Mouse (Mus musculus): ENCODE data around the gene Actr2. TPM values are rescaled to one million over a fixed set of nuclear protein-coding genes. Genes with fewer than 3 reads are reported as not detected.
"Not testable (repeated sequence)": the region's sequence is repeated elsewhere in the genome, so short reads cannot be mapped to it uniquely, and the experiment has no call there.

Gene Actr2
- 10 to 100 TPM; 72.9 to 79.1 TPM for total RNA-seq (2021)

- intact Hi-C loops (cut with DNase I) = no loop called here
- DNase-seq (ENCODE audit: low spot score) = peak; percentile 96
Measured at GRCm38 (mm10) chr11:20112741-20113480, at the start of gene Actr2. Actr2 (minus strand) TSS chr11:20112913.

- intact Hi-C loops (cut with DNase I) = no loop called here
- DNase-seq (ENCODE audit: low spot score) = no peak
Measured at GRCm38 (mm10) chr11:20158879-20159278, 46.2 kb upstream of the Actr2 start.

GRCm38 (mm10) chr11:20153542-20153941 lies 40.8 kb upstream of the Actr2 start:
- DNase-seq (ENCODE audit: low spot score); intact Hi-C loops (cut with DNase I): not testable (repeated sequence)

GRCm38 (mm10) chr11:20152107-20152901 lies 39.6 kb upstream of the Actr2 start:
- intact Hi-C loops (cut with DNase I) = no loop called here

GRCm38 (mm10) chr11:20151290-20151689 lies 38.6 kb upstream of the Actr2 start:
- no peak for DNase-seq (ENCODE audit: low spot score)
- intact Hi-C loops (cut with DNase I) = no loop called here

More at GRCm38 (mm10) chr11:20152107-20152901, 39.6 kb upstream of the Actr2 start:
- no peak for DNase-seq (ENCODE audit: low spot score)

- DNase-seq (ENCODE audit: low spot score) = no peak
- intact Hi-C loops (cut with DNase I) = no loop called here
Measured at GRCm38 (mm10) chr11:20149936-20150335, 37.2 kb upstream of the Actr2 start.

- intact Hi-C loops (cut with DNase I) = no loop called here
Measured at GRCm38 (mm10) chr11:20145383-20145782, 32.7 kb upstream of the Actr2 start.

GRCm38 (mm10) chr11:20144536-20145263 lies 32.0 kb upstream of the Actr2 start:
- intact Hi-C loops (cut with DNase I) = no loop called here
- DNase-seq (ENCODE audit: low spot score) = no peak

More at GRCm38 (mm10) chr11:20145383-20145782, 32.7 kb upstream of the Actr2 start:
- DNase-seq (ENCODE audit: low spot score) = no peak

GRCm38 (mm10) chr11:20143687-20144086 lies 31.0 kb upstream of the Actr2 start:
- DNase-seq (ENCODE audit: low spot score); intact Hi-C loops (cut with DNase I): not testable (repeated sequence)

- intact Hi-C loops (cut with DNase I) = no loop called here
Measured at GRCm38 (mm10) chr11:20142516-20142915, 29.8 kb upstream of the Actr2 start.

GRCm38 (mm10) chr11:20140286-20140685 lies 27.6 kb upstream of the Actr2 start:
- intact Hi-C loops (cut with DNase I) = no loop called here
- no peak for DNase-seq (ENCODE audit: low spot score)

More at GRCm38 (mm10) chr11:20142516-20142915, 29.8 kb upstream of the Actr2 start:
- no peak for DNase-seq (ENCODE audit: low spot score)

- no peak for DNase-seq (ENCODE audit: low spot score)
- intact Hi-C loops (cut with DNase I) = no loop called here
Measured at GRCm38 (mm10) chr11:20139711-20140110, 27.0 kb upstream of the Actr2 start.

GRCm38 (mm10) chr11:20138498-20139208 lies 25.9 kb upstream of the Actr2 start:
- intact Hi-C loops (cut with DNase I) = no loop called here
- no peak for DNase-seq (ENCODE audit: low spot score)

GRCm38 (mm10) chr11:20137872-20138271 lies 25.2 kb upstream of the Actr2 start:
- intact Hi-C loops (cut with DNase I) = no loop called here
- DNase-seq (ENCODE audit: low spot score) = no peak

GRCm38 (mm10) chr11:20136314-20136713 lies 23.6 kb upstream of the Actr2 start:
- DNase-seq (ENCODE audit: low spot score) = no peak
- intact Hi-C loops (cut with DNase I) = no loop called here

- not testable (repeated sequence) for DNase-seq (ENCODE audit: low spot score)
Measured at GRCm38 (mm10) chr11:20134869-20135268, 22.2 kb upstream of the Actr2 start.

GRCm38 (mm10) chr11:20133721-20134120 lies 21.0 kb upstream of the Actr2 start:
- intact Hi-C loops (cut with DNase I) = loop anchor here (1.0 to 5.0 kb wide), 5 partner anchors 64 to 268 kb away; partner anchors contain the start of genes Cep68 and Slc1a4
- DNase-seq (ENCODE audit: low spot score) = no peak

More at GRCm38 (mm10) chr11:20134869-20135268, 22.2 kb upstream of the Actr2 start:
- intact Hi-C loops (cut with DNase I) = loop anchor here (5.0 kb wide), 4 partner anchors 62 to 197 kb away; partner anchors contain the start of genes Cep68 and Slc1a4

GRCm38 (mm10) chr11:20132955-20133562 lies 20.3 kb upstream of the Actr2 start:
- peak; percentile 59 for DNase-seq (ENCODE audit: low spot score)
- intact Hi-C loops (cut with DNase I) = loop anchor here (1.0 to 5.0 kb wide), 5 partner anchors 64 to 268 kb away; partner anchors contain the start of genes Cep68 and Slc1a4

Data from heart, postnatal 25 days (tissue).